Mouse (Mus musculus) heart, embryonic 14.5 days (tissue): ENCODE measurements at regions not wholly inside any gene's neighbourhood (a gene's known extent, or its start where the extent isn't known, plus 50 kb on each side); places are given as distances from the start of the nearest gene placed in this dataset.

ENCODE experiments used
- ATAC-seq: fragments of 200-750 bp; cut with Nextera tagmentation; 2 replicates; pipeline ENCODE4 v1.8.0; 2017; ENCODE audit warnings: low read depth, moderate TSS enrichment; ENCODE audit not compliant: insufficient number of reproducible peaks, insufficient read depth, low FRiP score
- H3K27ac ChIP-seq, 2 experiments: fragments of 200-500 bp in 1 of 2; fragments of 300-500 bp in 1 of 2; sonication (generic) in 1 of 2; replicated peaks in 1 of 2; 2 replicates each; pipeline ENCODE4 v1.5.1; 2012 to 2014; ENCODE audit warnings: low read depth in 2 of 2, low read length in 2 of 2, control low read depth in 1 of 2, mild to moderate bottlenecking in 1 of 2, mixed read lengths in 1 of 2; ENCODE audit not compliant: control insufficient read depth in 1 of 2, insufficient read depth in 1 of 2
- H3K27me3 ChIP-seq: fragments of 300-500 bp; sonication (generic); 2 replicates; pipeline ENCODE4 v1.6.1; 2014; ENCODE audit warnings: mild to moderate bottlenecking, low read length, control low read depth; ENCODE audit not compliant: control insufficient read depth, insufficient read depth
- H3K36me3 ChIP-seq: fragments of 300-500 bp; sonication (generic); 2 replicates; pipeline ENCODE4 v1.6.1; 2014; ENCODE audit warnings: mild to moderate bottlenecking, control low read depth, low read length, mixed read lengths; ENCODE audit not compliant: control insufficient read depth, insufficient read depth
- H3K4me1 ChIP-seq, 2 experiments: fragments of 200-500 bp in 1 of 2; fragments of 300-500 bp in 1 of 2; sonication (generic) in 1 of 2; 2 replicates each; pipeline ENCODE4 v1.6.1; 2012 to 2014; ENCODE audit warnings: low read length in 2 of 2, control low read depth in 1 of 2, mixed read lengths in 1 of 2; ENCODE audit not compliant: control insufficient read depth in 2 of 2, insufficient read depth in 2 of 2
- H3K4me2 ChIP-seq: fragments of 300-500 bp; sonication (generic); 2 replicates; pipeline ENCODE4 v1.6.1; 2014; ENCODE audit warnings: mild to moderate bottlenecking, low read length
- H3K4me3 ChIP-seq, 2 experiments: fragments of 200-500 bp in 1 of 2; fragments of 300-500 bp in 1 of 2; sonication (generic) in 1 of 2; 2 replicates each; pipeline ENCODE4 v1.5.1; 2012 to 2014; ENCODE audit warnings: low read length in 2 of 2, mild to moderate bottlenecking in 2 of 2, control low read depth in 1 of 2, low read depth in 1 of 2, moderate library complexity in 1 of 2; ENCODE audit not compliant: control insufficient read depth in 1 of 2, insufficient read depth in 1 of 2
- H3K9ac ChIP-seq: fragments of 300-500 bp; sonication (generic); 2 replicates; pipeline ENCODE4 v1.6.1; 2014; ENCODE audit warnings: mild to moderate bottlenecking, low read length
- H3K9me3 ChIP-seq: fragments of 300-500 bp; sonication (generic); 2 replicates; pipeline ENCODE4 v1.6.1; 2016; ENCODE audit warnings: low read length, control low read depth; ENCODE audit not compliant: control insufficient read depth
- WGBS: fragments of 180-500 bp; shearing (Covaris S2); extraction: QIAGEN DNeasy Blood & Tissue Kit; methylation state at CpG from one replicate; pipeline ENCODE4 v1.1.7; 2014; 5-methylcytosine and 5-hydroxymethylcytosine counted together

GRCm38 (mm10) chr14:106190721-106191120, 84.7 kb downstream of the Trim52 start:
- H3K9me3 ChIP-seq: no peaks in the 10 kb centered on the region
- H3K4me1 ChIP-seq: peaks cover 2 to 5% of the 10 kb centered on the region in 2 experiments; a peak in 1 of 4 replicates
- H3K9ac ChIP-seq: no peak overlapping the region
- H3K4me2 ChIP-seq: no peak overlapping the region
- H3K4me3 ChIP-seq: no peak overlapping the region
- no peak for ATAC-seq
- H3K36me3 ChIP-seq: no peaks in the 10 kb centered on the region
- H3K27me3 ChIP-seq: no peaks in the 10 kb centered on the region
- H3K27ac ChIP-seq: no peak overlapping the region
- 63% methylated on average over 4 of the region's 4 CpGs for WGBS

- Histone ChIP-seq H3K27me3 (no peaks in the 10 kb centered on the region), H3K4me2 (no peak overlapping the region), H3K9me3 (no peaks in the 10 kb centered on the region), H3K27ac (no peak overlapping the region), H3K9ac (no peak overlapping the region), H3K4me1 (peaks cover 2 to 3% of the 10 kb centered on the region in 2 experiments; a peak in 1 of 4 replicates), H3K4me3 (no peak overlapping the region), H3K36me3 (no peaks in the 10 kb centered on the region)
- ATAC-seq: no peak
- WGBS: 65% methylated on average over 2 of the region's 2 CpGs
These were observed 87.6 kb downstream of the Trim52 start for GRCm38 (mm10) chr14:106193583-106193982.

- no peak overlapping the region for H3K4me3 ChIP-seq
- no peaks in the 10 kb centered on the region for H3K27me3 ChIP-seq
- no peak overlapping the region for H3K4me2 ChIP-seq
- H3K27ac ChIP-seq: no peak overlapping the region
- no peaks in the 10 kb centered on the region for H3K36me3 ChIP-seq
- 78% methylated on average over 1 of the region's 1 CpGs for WGBS
- no peak for ATAC-seq
- H3K9me3 ChIP-seq: no peaks in the 10 kb centered on the region
- no peak overlapping the region for H3K9ac ChIP-seq
- peaks cover 2 to 3% of the 10 kb centered on the region in 2 experiments; a peak in 1 of 4 replicates for H3K4me1 ChIP-seq
These were observed 88.1 kb downstream of the Trim52 start for GRCm38 (mm10) chr14:106194104-106194503.

GRCm38 (mm10) chr14:106197826-106198225, 91.8 kb downstream of the Trim52 start:
- Histone ChIP-seq H3K4me3 (no peak overlapping the region), H3K4me1 (peaks cover 2 to 3% of the 10 kb centered on the region in 2 experiments; a peak in 1 of 4 replicates), H3K9ac (no peak overlapping the region), H3K36me3 (no peaks in the 10 kb centered on the region), H3K27ac (no peak overlapping the region), H3K27me3 (no peaks in the 10 kb centered on the region), H3K4me2 (no peak overlapping the region), H3K9me3 (no peaks in the 10 kb centered on the region)
- ATAC-seq: no peak
- 57% methylated on average over 1 of the region's 1 CpGs for WGBS

GRCm38 (mm10) chr14:106199109-106199508, 93.1 kb downstream of the Trim52 start:
- no peaks in the 10 kb centered on the region for H3K9me3 ChIP-seq
- H3K4me1 ChIP-seq: peaks cover 1 to 2% of the 10 kb centered on the region in 2 experiments; a peak in 1 of 4 replicates
- no peak for ATAC-seq
- no peak overlapping the region for H3K9ac ChIP-seq
- no peak overlapping the region for H3K4me3 ChIP-seq
- no peak overlapping the region for H3K27ac ChIP-seq
- 45% methylated on average over 2 of the region's 2 CpGs for WGBS
- H3K36me3 ChIP-seq: no peaks in the 10 kb centered on the region
- no peaks in the 10 kb centered on the region for H3K27me3 ChIP-seq
- no peak overlapping the region for H3K4me2 ChIP-seq

GRCm38 (mm10) chr14:106199536-106200319, 93.7 kb downstream of the Trim52 start:
- no peak overlapping the region for H3K4me2 ChIP-seq
- WGBS: 43% methylated on average over 1 of the region's 1 CpGs
- no peak overlapping the region for H3K4me3 ChIP-seq
- no peak overlapping the region for H3K9ac ChIP-seq
- H3K27ac ChIP-seq: no peak overlapping the region
- no peak for ATAC-seq
- H3K4me1 ChIP-seq: no peaks in the 10 kb centered on the region
- no peaks in the 10 kb centered on the region for H3K27me3 ChIP-seq
- no peaks in the 10 kb centered on the region for H3K36me3 ChIP-seq
- H3K9me3 ChIP-seq: no peaks in the 10 kb centered on the region

- no peak overlapping the region for H3K4me3 ChIP-seq
- H3K36me3 ChIP-seq: no peaks in the 10 kb centered on the region
- H3K27me3 ChIP-seq: no peaks in the 10 kb centered on the region
- 75% methylated on average over 2 of the region's 2 CpGs for WGBS
- ATAC-seq: no peak
- no peak overlapping the region for H3K4me2 ChIP-seq
- H3K9ac ChIP-seq: no peak overlapping the region
- H3K27ac ChIP-seq: no peak overlapping the region
- no peaks in the 10 kb centered on the region for H3K4me1 ChIP-seq
- no peaks in the 10 kb centered on the region for H3K9me3 ChIP-seq
These were observed 105.1 kb downstream of the Trim52 start for GRCm38 (mm10) chr14:106211062-106211461.

GRCm38 (mm10) chr14:106217681-106218080, 111.7 kb downstream of the Trim52 start:
- no peaks in the 10 kb centered on the region for H3K36me3 ChIP-seq
- no peak overlapping the region for H3K9ac ChIP-seq
- no peak overlapping the region for H3K4me2 ChIP-seq
- H3K27ac ChIP-seq: no peak overlapping the region
- H3K9me3 ChIP-seq: no peaks in the 10 kb centered on the region
- WGBS: 87% methylated on average over 3 of the region's 3 CpGs
- ATAC-seq: no peak
- no peaks in the 10 kb centered on the region for H3K27me3 ChIP-seq
- no peak overlapping the region for H3K4me3 ChIP-seq
- no peaks in the 10 kb centered on the region for H3K4me1 ChIP-seq
